8 mouse cellular contexts compared by ENCODE assay signal in genomic region chr4:108781596-108781995, GRCm38 (mm10). TPM values are rescaled to one million over a fixed set of nuclear protein-coding genes. Genes with fewer than 3 reads are reported as not detected.
DNase-seq lines count a peak whose midpoint lies in the region; ATAC-seq and TF ChIP-seq lines count a peak whose summit lies in the region.

No protein-coding gene starts in this region.

- H3K27me3 ChIP-seq in kidney, embryonic 16.5 days (ENCODE audit: insufficient read depth, low read length), result no peaks in the 10 kb centered on the region
- H3K27me3 ChIP-seq in hindbrain, embryonic 10.5 days (ENCODE audit: insufficient read depth, poor library complexity, severe bottlenecking), result no peaks in the 10 kb centered on the region
- no peaks in the 10 kb centered on the region for H3K27me3 ChIP-seq in midbrain, embryonic 14.5 days (ENCODE audit: control insufficient read depth, insufficient read depth, low read length)

- no peak for TF ChIP-seq POLR2A in cortical plate, adult 2 months (IDR thresholded peaks at IDR 0.05; ENCODE audit: extremely low read depth, insufficient read depth, low read length)

- H3K36me3 ChIP-seq in kidney, embryonic 16.5 days (ENCODE audit: insufficient read depth, low read length), result no peaks in the 10 kb centered on the region
- no peaks in the 10 kb centered on the region for H3K36me3 ChIP-seq in hindbrain, embryonic 10.5 days
- no peaks in the 10 kb centered on the region for H3K36me3 ChIP-seq in midbrain, embryonic 14.5 days (ENCODE audit: control insufficient read depth, insufficient read depth, low read length)

- WGBS in kidney, embryonic 16.5 days, result 73% methylated on average over 3 of the region's 3 CpGs
- 56% methylated on average over 3 of the region's 3 CpGs for WGBS in hindbrain, embryonic 10.5 days
- 46% methylated on average over 3 of the region's 3 CpGs for WGBS in midbrain, embryonic 14.5 days

- peaks cover 8% of the 10 kb centered on the region; the same call in 1 of the 2 replicates for H3K4me1 ChIP-seq in kidney, embryonic 16.5 days (ENCODE audit: insufficient read depth, low read length)
- peaks cover 4% of the 10 kb centered on the region for H3K4me1 ChIP-seq in cortical plate, adult 2 months (ENCODE audit: control insufficient read depth, insufficient read depth, low read length)
- peaks cover 24% of the 10 kb centered on the region for H3K4me1 ChIP-seq in hindbrain, embryonic 10.5 days (replicated peaks)
- 0 out of 2 replicates have a peak, but pooled peaks cover 8% of the 10 kb centered on the region for H3K4me1 ChIP-seq in midbrain, embryonic 14.5 days (ENCODE audit: control insufficient read depth, insufficient read depth, low read length)

- no peak overlapping the region for H3K27ac ChIP-seq in kidney, embryonic 16.5 days (ENCODE audit: low read length)
- peak overlapping the region; percentile 98 for H3K27ac ChIP-seq in cortical plate, adult 2 months (ENCODE audit: insufficient read depth, low read length)
- H3K27ac ChIP-seq in hindbrain, embryonic 10.5 days, result no peak overlapping the region
- H3K27ac ChIP-seq in midbrain, embryonic 14.5 days (replicated peaks; ENCODE audit: low read depth, low read length), result no peak overlapping the region

- DNase-seq in kidney, postnatal 4 days, result no peak
- DNase-seq in hindbrain, embryonic 10.5 days (ENCODE audit: low spot score), result no peak
- no peak for DNase-seq in midbrain, embryonic 14.5 days
- DNase-seq in c-Kit-positive CD71-positive TER-119-positive erythroid progenitor cells, embryonic 14.5 days (ENCODE audit: low spot score), result no peak
- DNase-seq in ovary, postnatal 14 days (ENCODE audit: low spot score), result no peak
- no peak for DNase-seq in retina, embryonic 14.5 days (ENCODE audit: low spot score)

- no peaks in the 10 kb centered on the region for H3K9me3 ChIP-seq in kidney, embryonic 16.5 days (ENCODE audit: low read length)
- H3K9me3 ChIP-seq in hindbrain, embryonic 10.5 days, result no peaks in the 10 kb centered on the region
- H3K9me3 ChIP-seq in midbrain, embryonic 14.5 days (ENCODE audit: control insufficient read depth, low read length), result no peaks in the 10 kb centered on the region

- TF ChIP-seq CTCF in cortical plate, adult 2 months (IDR thresholded peaks at IDR 0.05; ENCODE audit: extremely low read depth, insufficient read depth, low read length), result no peak

- no peak for ATAC-seq in kidney, embryonic 16.5 days (ENCODE audit: low FRiP score, low TSS enrichment)
- ATAC-seq in midbrain, embryonic 14.5 days (ENCODE audit: low FRiP score, low TSS enrichment), result no peak

- H3K4me3 ChIP-seq in kidney, embryonic 16.5 days (ENCODE audit: low read length), result peak overlapping the region; percentile 76; the same call in 1 of the 2 replicates
- H3K4me3 ChIP-seq in cortical plate, adult 2 months (ENCODE audit: insufficient read depth, low read length), result peak overlapping the region; percentile 84
- H3K4me3 ChIP-seq in hindbrain, embryonic 10.5 days, result peak overlapping the region; percentile 76
- no peak overlapping the region for H3K4me3 ChIP-seq in midbrain, embryonic 14.5 days (replicated peaks; ENCODE audit: low read depth, low read length)

- peak overlapping the region; percentile 75; the same call in 1 of the 2 replicates for H3K4me2 ChIP-seq in kidney, embryonic 16.5 days (replicated peaks; ENCODE audit: low read depth, low read length)
- peak overlapping the region; percentile 68 for H3K4me2 ChIP-seq in midbrain, embryonic 14.5 days (ENCODE audit: low read length)

- no peak overlapping the region for H3K9ac ChIP-seq in kidney, embryonic 16.5 days (replicated peaks; ENCODE audit: low read length)
- no peak overlapping the region for H3K9ac ChIP-seq in midbrain, embryonic 14.5 days (replicated peaks; ENCODE audit: low read length)

RNA-seq across cellular contexts. Expression of gene Zfyve9, which starts 1.0 kb away (rescaled TPM):
- 2.8 and 3.4 TPM in 2 replicates for polyA plus RNA-seq in kidney, embryonic 16.5 days (2015; fragmentation: Nextera tagmentation; extraction: Ambion mirVana)
- polyA plus RNA-seq in cortical plate, adult 2 months (2012; rRNA removed), result 23.6 and 24.2 TPM in 2 replicates
- polyA plus RNA-seq in hindbrain, embryonic 10.5 days (2016; fragmentation: Nextera tagmentation; extraction: Ambion mirVana), result 4.2 and 4.9 TPM in 2 replicates
- 7.9 and 13.6 TPM in 2 replicates for polyA plus RNA-seq in midbrain, embryonic 14.5 days (2014; fragmentation: Nextera tagmentation; extraction: Ambion mirVana)

RNA-seq across cellular contexts. Expression of gene Btf3l4, which starts 51.8 kb away (rescaled TPM):
- 139 and 146 TPM in 2 replicates for polyA plus RNA-seq in kidney, embryonic 16.5 days (2015; fragmentation: Nextera tagmentation; extraction: Ambion mirVana)
- polyA plus RNA-seq in cortical plate, adult 2 months (2012; rRNA removed), result 81.4 and 82.5 TPM in 2 replicates
- polyA plus RNA-seq in hindbrain, embryonic 10.5 days (2016; fragmentation: Nextera tagmentation; extraction: Ambion mirVana), result 198 and 208 TPM in 2 replicates
- 243 and 255 TPM in 2 replicates for polyA plus RNA-seq in midbrain, embryonic 14.5 days (2014; fragmentation: Nextera tagmentation; extraction: Ambion mirVana)

RNA-seq across cellular contexts. Expression of gene Txndc12, which starts 52.8 kb away (rescaled TPM):
- 104 and 108 TPM in 2 replicates for polyA plus RNA-seq in kidney, embryonic 16.5 days (2015; fragmentation: Nextera tagmentation; extraction: Ambion mirVana)
- 42.5 and 43.9 TPM in 2 replicates for polyA plus RNA-seq in cortical plate, adult 2 months (2012; rRNA removed)
- polyA plus RNA-seq in hindbrain, embryonic 10.5 days (2016; fragmentation: Nextera tagmentation; extraction: Ambion mirVana), result 104 and 106 TPM in 2 replicates
- 72.8 and 79.0 TPM in 2 replicates for polyA plus RNA-seq in midbrain, embryonic 14.5 days (2014; fragmentation: Nextera tagmentation; extraction: Ambion mirVana)
